Mouse (Mus musculus) hindbrain, embryonic 12.5 days (tissue): ENCODE data around the gene Ercc6. TPM values are rescaled to one million over a fixed set of nuclear protein-coding genes. Genes with fewer than 3 reads are reported as not detected.

Experiments
- ATAC-seq: fragments of 200-750 bp; cut with Nextera tagmentation; 2 replicates; pipeline ENCODE4 v1.8.0; 2017; ENCODE audit warnings: moderate TSS enrichment; ENCODE audit not compliant: low FRiP score
- H3K27ac ChIP-seq: fragments of 300-500 bp; sonication (generic); 2 replicates; pipeline ENCODE4 v1.5.1; 2016; ENCODE audit warnings: mild to moderate bottlenecking
- H3K27me3 ChIP-seq: fragments of 300-500 bp; sonication (generic); 2 replicates; pipeline ENCODE4 v1.6.1; 2016; ENCODE audit warnings: mild to moderate bottlenecking
- H3K36me3 ChIP-seq: fragments of 300-500 bp; sonication (generic); 2 replicates; pipeline ENCODE4 v1.6.1; 2016; ENCODE audit warnings: mild to moderate bottlenecking
- H3K4me1 ChIP-seq: fragments of 300-500 bp; sonication (generic); 2 replicates; pipeline ENCODE4 v1.6.1; 2016
- H3K4me2 ChIP-seq: fragments of 300-500 bp; sonication (generic); replicated peaks from 2 replicates; pipeline ENCODE4 v1.6.1; 2016; ENCODE audit warnings: mild to moderate bottlenecking
- H3K4me3 ChIP-seq: fragments of 300-500 bp; sonication (generic); 2 replicates; pipeline ENCODE4 v1.5.1; 2016; ENCODE audit warnings: mild to moderate bottlenecking
- H3K9ac ChIP-seq: fragments of 300-500 bp; sonication (generic); 2 replicates; pipeline ENCODE4 v1.6.1; 2016; ENCODE audit warnings: mild to moderate bottlenecking, moderate library complexity
- H3K9me3 ChIP-seq: fragments of 300-500 bp; sonication (generic); replicated peaks from 2 replicates; pipeline ENCODE4 v1.6.1; 2016; ENCODE audit warnings: mild to moderate bottlenecking
- WGBS: fragments of 180-500 bp; shearing (Covaris S2); methylation state at CpG from one replicate; pipeline ENCODE4 v1.1.7; 2016; 5-methylcytosine and 5-hydroxymethylcytosine counted together
- polyA plus RNA-seq: library from polyadenylated mRNA; unstranded; fragments of >200 nt; fragmentation: Nextera tagmentation; extraction: Ambion mirVana; gene quantifications from 2 replicates; pipeline ENCODE4 v1.2.1, GENCODE M21; 2016

Gene Ercc6
- polyA plus RNA-seq, 1 experiment from 2014 or later: 33.7 TPM

- H3K27ac ChIP-seq: no peak overlapping the region
- no peak overlapping the region for H3K4me3 ChIP-seq
- H3K4me1 ChIP-seq: no peaks in the 10 kb centered on the region
- no peak for ATAC-seq
- no peak overlapping the region for H3K9ac ChIP-seq
- H3K9me3 ChIP-seq: 0 out of 2 replicates have a peak, but pooled peaks cover 3% of the 10 kb centered on the region
- no peak overlapping the region for H3K4me2 ChIP-seq
- H3K36me3 ChIP-seq: peaks cover 22% of the 10 kb centered on the region
- no peaks in the 10 kb centered on the region for H3K27me3 ChIP-seq
Measured at GRCm38 (mm10) chr14:32543075-32543474, 29.8 kb downstream of the Ercc6 start.

GRCm38 (mm10) chr14:32546676-32547075, 33.4 kb downstream of the Ercc6 start:
- Histone ChIP-seq H3K4me2 (no peak overlapping the region), H3K27me3 (no peaks in the 10 kb centered on the region), H3K9ac (no peak overlapping the region), H3K4me3 (no peak overlapping the region), H3K4me1 (no peaks in the 10 kb centered on the region), H3K9me3 (0 out of 2 replicates have a peak, but pooled peaks cover 3% of the 10 kb centered on the region), H3K27ac (no peak overlapping the region), H3K36me3 (peaks cover 16% of the 10 kb centered on the region)
- ATAC-seq: 0 out of 2 replicates have a peak, but pooled peaks have one; percentile 40
- 72% methylated on average over 5 of the region's 5 CpGs for WGBS

- H3K36me3 ChIP-seq: peaks cover 19% of the 10 kb centered on the region
Measured at GRCm38 (mm10) chr14:32551854-32552253, 38.5 kb downstream of the Ercc6 start.

GRCm38 (mm10) chr14:32553198-32553903, 40.0 kb downstream of the Ercc6 start:
- Histone ChIP-seq H3K4me2 (no peak overlapping the region), H3K4me1 (no peaks in the 10 kb centered on the region), H3K4me3 (no peak overlapping the region), H3K36me3 (peaks cover 25% of the 10 kb centered on the region), H3K9me3 (no peaks in the 10 kb centered on the region), H3K9ac (no peak overlapping the region), H3K27me3 (no peaks in the 10 kb centered on the region), H3K27ac (no peak overlapping the region)
- 82% methylated on average over 10 of the region's 10 CpGs for WGBS
- ATAC-seq: no peak

More at GRCm38 (mm10) chr14:32551854-32552253, 38.5 kb downstream of the Ercc6 start:
- no peak overlapping the region for H3K9ac ChIP-seq
- no peak overlapping the region for H3K4me2 ChIP-seq
- 78% methylated on average over 5 of the region's 5 CpGs for WGBS
- no peaks in the 10 kb centered on the region for H3K9me3 ChIP-seq
- ATAC-seq: no peak
- H3K4me3 ChIP-seq: no peak overlapping the region
- H3K27ac ChIP-seq: no peak overlapping the region
- H3K4me1 ChIP-seq: no peaks in the 10 kb centered on the region
- H3K27me3 ChIP-seq: no peaks in the 10 kb centered on the region

GRCm38 (mm10) chr14:32554860-32555526, 41.7 kb downstream of the Ercc6 start:
- Histone ChIP-seq H3K4me3 (no peak overlapping the region), H3K9me3 (no peaks in the 10 kb centered on the region), H3K4me2 (no peak overlapping the region), H3K36me3 (peaks cover 36% of the 10 kb centered on the region), H3K4me1 (no peaks in the 10 kb centered on the region), H3K27ac (0 out of 2 replicates have a peak overlapping the region, but pooled peaks have one; percentile 52), H3K27me3 (no peaks in the 10 kb centered on the region), H3K9ac (no peak overlapping the region)
- no peak for ATAC-seq
- 63% methylated on average over 8 of the region's 8 CpGs for WGBS

GRCm38 (mm10) chr14:32561428-32561827, 48.1 kb downstream of the Ercc6 start:
- peaks cover 71% of the 10 kb centered on the region for H3K36me3 ChIP-seq
- WGBS: 94% methylated on average over 3 of the region's 3 CpGs

GRCm38 (mm10) chr14:32563661-32564060, 50.3 kb downstream of the Ercc6 start:
- ATAC-seq: no peak
- H3K27ac ChIP-seq: no peak overlapping the region
- no peak overlapping the region for H3K4me3 ChIP-seq
- H3K4me2 ChIP-seq: no peak overlapping the region
- no peaks in the 10 kb centered on the region for H3K9me3 ChIP-seq
- H3K4me1 ChIP-seq: no peaks in the 10 kb centered on the region
- WGBS: 90% methylated on average over 6 of the region's 6 CpGs
- H3K36me3 ChIP-seq: peaks cover 79% of the 10 kb centered on the region
- no peak overlapping the region for H3K9ac ChIP-seq
- no peaks in the 10 kb centered on the region for H3K27me3 ChIP-seq

More at GRCm38 (mm10) chr14:32561428-32561827, 48.1 kb downstream of the Ercc6 start:
- no peaks in the 10 kb centered on the region for H3K9me3 ChIP-seq
- no peak overlapping the region for H3K4me2 ChIP-seq
- H3K4me3 ChIP-seq: no peak overlapping the region
- no peaks in the 10 kb centered on the region for H3K27me3 ChIP-seq
- ATAC-seq: no peak
- H3K4me1 ChIP-seq: no peaks in the 10 kb centered on the region
- H3K27ac ChIP-seq: no peak overlapping the region
- no peak overlapping the region for H3K9ac ChIP-seq

GRCm38 (mm10) chr14:32572519-32572918, 59.2 kb downstream of the Ercc6 start:
- Histone ChIP-seq H3K27me3 (no peaks in the 10 kb centered on the region), H3K9ac (no peak overlapping the region), H3K27ac (no peak overlapping the region), H3K4me1 (no peaks in the 10 kb centered on the region), H3K4me2 (no peak overlapping the region), H3K4me3 (no peak overlapping the region), H3K9me3 (no peaks in the 10 kb centered on the region), H3K36me3 (peaks cover 67% of the 10 kb centered on the region)
- WGBS: 55% methylated on average over 8 of the region's 8 CpGs
- no peak for ATAC-seq

GRCm38 (mm10) chr14:32578420-32578819, 65.1 kb downstream of the Ercc6 start:
- Histone ChIP-seq H3K4me3 (no peak overlapping the region), H3K36me3 (peaks cover 46% of the 10 kb centered on the region), H3K27me3 (no peaks in the 10 kb centered on the region), H3K27ac (no peak overlapping the region), H3K9ac (no peak overlapping the region), H3K9me3 (no peaks in the 10 kb centered on the region), H3K4me1 (no peaks in the 10 kb centered on the region), H3K4me2 (no peak overlapping the region)
- no peak for ATAC-seq
- 95% methylated on average over 2 of the region's 2 CpGs for WGBS

GRCm38 (mm10) chr14:32583696-32584095, 70.4 kb downstream of the Ercc6 start:
- Histone ChIP-seq H3K9me3 (no peaks in the 10 kb centered on the region), H3K4me3 (no peak overlapping the region), H3K4me1 (no peaks in the 10 kb centered on the region), H3K27ac (no peak overlapping the region), H3K4me2 (no peak overlapping the region), H3K36me3 (peaks cover 5% of the 10 kb centered on the region; the same call in 1 of the 2 replicates), H3K27me3 (0 out of 2 replicates have a peak, but pooled peaks cover 5% of the 10 kb centered on the region), H3K9ac (no peak overlapping the region)
- 85% methylated on average over 9 of the region's 9 CpGs for WGBS
- ATAC-seq: no peak

GRCm38 (mm10) chr14:32587013-32587784, 73.9 kb downstream of the Ercc6 start:
- 0 out of 2 replicates have a peak, but pooled peaks have one; percentile 64 for ATAC-seq
- H3K4me1 ChIP-seq: no peaks in the 10 kb centered on the region
- H3K4me2 ChIP-seq: no peak overlapping the region
- H3K27ac ChIP-seq: no peak overlapping the region
- WGBS: 10% methylated on average over 10 of the region's 10 CpGs
- H3K9ac ChIP-seq: no peak overlapping the region
- H3K27me3 ChIP-seq: peaks cover 12% of the 10 kb centered on the region
- H3K4me3 ChIP-seq: no peak overlapping the region
- no peaks in the 10 kb centered on the region for H3K9me3 ChIP-seq
- H3K36me3 ChIP-seq: no peaks in the 10 kb centered on the region

- H3K4me3 ChIP-seq: no peak overlapping the region
- no peak overlapping the region for H3K9ac ChIP-seq
- peaks cover 42% of the 10 kb centered on the region for H3K27me3 ChIP-seq
- WGBS: 74% methylated on average over 3 of the region's 3 CpGs
- H3K9me3 ChIP-seq: no peaks in the 10 kb centered on the region
- no peak overlapping the region for H3K4me2 ChIP-seq
- H3K36me3 ChIP-seq: no peaks in the 10 kb centered on the region
- no peak for ATAC-seq
- no peak overlapping the region for H3K27ac ChIP-seq
- H3K4me1 ChIP-seq: no peaks in the 10 kb centered on the region
Measured at GRCm38 (mm10) chr14:32590377-32590776, 77.1 kb downstream of the Ercc6 start.
